Mouse (Mus musculus) MEL (cell line): ENCODE results near the gene Jmjd1c.

Experiments used
- CHD1 ChIP-seq: IDR thresholded peaks from 2 replicates; pipeline ENCODE4 v1.6.1; 2012; ENCODE audit warnings: low read depth, mild to moderate bottlenecking, inconsistent platforms, low read length, improper control_type of control experiment
- CTCF ChIP-seq, 3 experiments: IDR thresholded peaks in 2 of 3; conservative IDR thresholded peaks in 1 of 3; 2 replicates each; pipeline ENCODE4 v1.5.1; 2011 to 2012; ENCODE audit warnings: low read length in 3 of 3, low read depth in 2 of 3, mild to moderate bottlenecking in 2 of 3, improper control_type of control experiment in 1 of 3, inconsistent platforms in 1 of 3, mixed read lengths in 1 of 3, moderate library complexity in 1 of 3; ENCODE audit not compliant: control insufficient read depth in 1 of 3, insufficient read depth in 1 of 3, poor library complexity in 1 of 3, severe bottlenecking in 1 of 3
- ELF1 ChIP-seq: IDR thresholded peaks from 2 replicates; pipeline ENCODE4 v1.6.1; 2014; ENCODE audit warnings: low read depth, mild to moderate bottlenecking, inconsistent platforms, low read length, improper control_type of control experiment, moderate library complexity
- GATA1 ChIP-seq: IDR thresholded peaks from 2 replicates; pipeline ENCODE4 v1.6.1; 2011; ENCODE audit warnings: low read depth, low read length, improper control_type of control experiment
- MEF2A ChIP-seq: IDR thresholded peaks from 2 replicates; pipeline ENCODE4 v1.6.1; 2014; ENCODE audit warnings: low read depth, mild to moderate bottlenecking, inconsistent platforms, low read length, improper control_type of control experiment; ENCODE audit not compliant: poor library complexity, insufficient replicate concordance, severe bottlenecking; ENCODE audit errors: extremely low read depth
- POLR2A ChIP-seq, 2 experiments: IDR thresholded peaks; 2 replicates each; pipeline ENCODE4 v1.6.1; 2011 to 2012; ENCODE audit warnings: low read length in 2 of 2, mild to moderate bottlenecking in 2 of 2, control low read depth in 1 of 2, improper control_type of control experiment in 1 of 2, low read depth in 1 of 2, moderate library complexity in 1 of 2; ENCODE audit not compliant: control insufficient read depth in 1 of 2, insufficient read depth in 1 of 2, poor library complexity in 1 of 2
- POLR2AphosphoS2 ChIP-seq: IDR thresholded peaks from 2 replicates; pipeline ENCODE4 v1.6.1; 2011; ENCODE audit warnings: low read length, improper control_type of control experiment
- POLR2AphosphoS5 ChIP-seq: IDR thresholded peaks from 2 replicates; pipeline ENCODE4 v1.6.1; 2012; ENCODE audit warnings: low read depth, borderline replicate concordance, mild to moderate bottlenecking, inconsistent platforms, low read length, moderate library complexity, mixed read lengths
- SIN3A ChIP-seq: IDR thresholded peaks from 2 replicates; pipeline ENCODE4 v1.6.1; 2012; ENCODE audit warnings: low read length, improper control_type of control experiment, inconsistent platforms
- TCF12 ChIP-seq: IDR thresholded peaks from 2 replicates; pipeline ENCODE4 v1.6.1; 2014; ENCODE audit warnings: low read depth, mild to moderate bottlenecking, inconsistent platforms, low read length, improper control_type of control experiment, moderate library complexity
- ZC3H11A ChIP-seq: IDR thresholded peaks from 2 replicates; pipeline ENCODE4 v1.6.1; 2012; ENCODE audit warnings: low read depth, mild to moderate bottlenecking, inconsistent platforms, low read length, improper control_type of control experiment

DNA sequence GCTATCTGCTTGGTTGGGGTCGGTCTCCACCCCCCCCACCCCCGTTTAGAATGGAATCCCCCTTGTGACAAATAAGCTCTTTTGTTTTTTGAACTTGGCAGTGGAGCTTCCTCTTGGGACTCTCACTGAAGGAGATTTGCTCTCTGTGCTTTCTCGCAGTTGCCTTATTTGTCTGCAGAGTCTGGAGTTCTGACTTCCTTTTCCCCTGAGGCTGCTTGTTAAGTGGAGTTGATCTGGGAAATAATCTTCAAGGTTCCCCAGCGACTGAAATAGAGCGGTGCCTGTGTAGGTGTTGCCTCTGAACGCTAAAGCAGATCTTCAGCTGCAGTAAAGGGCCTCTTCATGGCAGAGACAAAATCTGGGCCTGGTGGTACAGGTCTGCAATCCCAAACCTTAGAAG lies 19.2 kb downstream of the Jmjd1c start:
- TF ChIP-seq SIN3A (no peak), ELF1 (no peak), TCF12 (no peak), CTCF (IDR thresholded peaks at IDR 0.05 in 2 of 3, conservative IDR thresholded peaks at IDR 0.05 in 1 of 3; ENCODE audit: control insufficient read depth in 1 of 3, insufficient read depth in 1 of 3, low read depth in 2 of 3, low read length in 3 of 3, poor library complexity in 1 of 3, severe bottlenecking in 1 of 3) (no peak), POLR2A (IDR thresholded peaks at IDR 0.05; ENCODE audit: control insufficient read depth in 1 of 2, insufficient read depth in 1 of 2, low read depth in 1 of 2, low read length in 2 of 2, poor library complexity in 1 of 2) (no peak), POLR2AphosphoS5 (no peak), GATA1 (no peak), CHD1 (no peak), ZC3H11A (no peak), MEF2A (no peak), POLR2AphosphoS2 (no peak)
